Mouse (Mus musculus): ENCODE measurements at regions not wholly inside any gene's neighbourhood (a gene's known extent, or its start where the extent isn't known, plus 50 kb on each side); places are given as distances from the start of the nearest gene placed in this dataset.

- no peak for DNase-seq
Measured at GRCm38 (mm10) chr7:73608070-73608803, 66.6 kb upstream of the Chd2 start.

- peak in 1 of 2 experiments; percentile 39 for DNase-seq
Measured at GRCm38 (mm10) chr7:73607450-73608005, 65.9 kb upstream of the Chd2 start.

GRCm38 (mm10) chr7:73606677-73607449, 65.2 kb upstream of the Chd2 start:
- DNase-seq = peak; percentile 95 to 97

GRCm38 (mm10) chr7:73604597-73604996, 63.0 kb upstream of the Chd2 start:
- DNase-seq = no peak

GRCm38 (mm10) chr7:73602815-73603551, 61.4 kb upstream of the Chd2 start:
- DNase-seq = no peak

GRCm38 (mm10) chr7:73601336-73601735, 59.7 kb upstream of the Chd2 start:
- no peak for DNase-seq

GRCm38 (mm10) chr7:73600776-73601175, 59.1 kb upstream of the Chd2 start:
- DNase-seq = no peak

- peak; percentile 49 to 57 for DNase-seq
Measured at GRCm38 (mm10) chr7:73600003-73600385, 58.4 kb upstream of the Chd2 start.

- no peak for DNase-seq
Measured at GRCm38 (mm10) chr7:73599354-73600002, 57.8 kb upstream of the Chd2 start.

- DNase-seq = no peak
Measured at GRCm38 (mm10) chr7:73597968-73598367, 56.3 kb upstream of the Chd2 start.

- no peak for DNase-seq
Measured at GRCm38 (mm10) chr7:73596866-73597840, 55.5 kb upstream of the Chd2 start.

- no peak for DNase-seq
Measured at GRCm38 (mm10) chr7:73596415-73596814, 54.8 kb upstream of the Chd2 start.

- DNase-seq = no peak
Measured at GRCm38 (mm10) chr7:73595860-73596259, 54.2 kb upstream of the Chd2 start.

GRCm38 (mm10) chr7:73595140-73595825, 53.7 kb upstream of the Chd2 start:
- DNase-seq = peak; percentile 87 to 93

- no peak for DNase-seq
Measured at GRCm38 (mm10) chr7:73594492-73595139, 53.0 kb upstream of the Chd2 start.

GRCm38 (mm10) chr7:73593645-73594385, 52.2 kb upstream of the Chd2 start:
- DNase-seq = no peak

- no peak for DNase-seq
Measured at GRCm38 (mm10) chr7:73592857-73593256, 51.2 kb upstream of the Chd2 start.
